Mouse (Mus musculus) embryonic facial prominence, embryonic 12.5 days (tissue): ENCODE data around the gene Tmem97. TPM values are rescaled to one million over a fixed set of nuclear protein-coding genes. Genes with fewer than 3 reads are reported as not detected.
"Not testable (repeated sequence)": the region's sequence is repeated elsewhere in the genome, so short reads cannot be mapped to it uniquely, and the experiment has no call there.

Experiments used
- ATAC-seq: fragments of 200-750 bp; cut with Nextera tagmentation; 2 replicates; pipeline ENCODE4 v1.8.0; 2017; ENCODE audit not compliant: insufficient number of reproducible peaks, insufficient read depth, low FRiP score, low TSS enrichment
- H3K27ac ChIP-seq: fragments of 300-500 bp; sonication (generic); 2 replicates; pipeline ENCODE4 v1.5.1; 2016; ENCODE audit warnings: mild to moderate bottlenecking
- H3K27me3 ChIP-seq: fragments of 300-500 bp; sonication (generic); 2 replicates; pipeline ENCODE4 v1.6.1; 2016; ENCODE audit warnings: mild to moderate bottlenecking, moderate library complexity
- H3K36me3 ChIP-seq: fragments of 300-500 bp; sonication (generic); 2 replicates; pipeline ENCODE4 v1.6.1; 2016; ENCODE audit warnings: mild to moderate bottlenecking
- H3K4me1 ChIP-seq: fragments of 300-500 bp; sonication (generic); 2 replicates; pipeline ENCODE4 v1.6.1; 2016
- H3K4me2 ChIP-seq: fragments of 300-500 bp; sonication (generic); replicated peaks from 2 replicates; pipeline ENCODE4 v1.6.1; 2016; ENCODE audit warnings: mild to moderate bottlenecking, moderate library complexity
- H3K4me3 ChIP-seq: fragments of 300-500 bp; sonication (generic); 2 replicates; pipeline ENCODE4 v1.5.1; 2016; ENCODE audit warnings: mild to moderate bottlenecking
- H3K9ac ChIP-seq: fragments of 300-500 bp; sonication (generic); 2 replicates; pipeline ENCODE4 v1.6.1; 2016; ENCODE audit warnings: mild to moderate bottlenecking, moderate library complexity
- H3K9me3 ChIP-seq: fragments of 300-500 bp; sonication (generic); 2 replicates; pipeline ENCODE4 v1.6.1; 2016; ENCODE audit warnings: mild to moderate bottlenecking, moderate library complexity
- WGBS: fragments of 180-500 bp; shearing (Covaris S2); methylation state at CpG from one replicate; pipeline ENCODE4 v1.1.7; 2016; 5-methylcytosine and 5-hydroxymethylcytosine counted together
- polyA plus RNA-seq: library from polyadenylated mRNA; unstranded; fragments of >200 nt; fragmentation: Nextera tagmentation; extraction: Ambion mirVana; gene quantifications from 2 replicates; pipeline ENCODE4 v1.2.1, GENCODE M21; 2016

Gene Tmem97
- polyA plus RNA-seq, result 55.9 and 56.0 TPM in 2 replicates

- Histone ChIP-seq H3K27ac (peak within 1 kb of the TSS; percentile 81), H3K36me3 (peaks cover 4% of the 10 kb centered on the region), H3K9me3 (0 out of 2 replicates have a peak, but pooled peaks cover 2% of the 10 kb centered on the region), H3K27me3 (no peaks in the 10 kb centered on the region), H3K9ac (peak within 1 kb of the TSS; percentile 73), H3K4me3 (peak within 1 kb of the TSS; percentile 70), H3K4me1 (peaks cover 12% of the 10 kb centered on the region), H3K4me2 (peak within 1 kb of the TSS; percentile 72)
- WGBS, result under 1% methylated on average over 60 of the region's 60 CpGs
- ATAC-seq, result peak; percentile 100
These were observed at the start of gene Tmem97 for GRCm38 (mm10) chr11:78550168-78551058. Gene Tmem97 (minus strand): TSS chr11:78550777.

DNA sequence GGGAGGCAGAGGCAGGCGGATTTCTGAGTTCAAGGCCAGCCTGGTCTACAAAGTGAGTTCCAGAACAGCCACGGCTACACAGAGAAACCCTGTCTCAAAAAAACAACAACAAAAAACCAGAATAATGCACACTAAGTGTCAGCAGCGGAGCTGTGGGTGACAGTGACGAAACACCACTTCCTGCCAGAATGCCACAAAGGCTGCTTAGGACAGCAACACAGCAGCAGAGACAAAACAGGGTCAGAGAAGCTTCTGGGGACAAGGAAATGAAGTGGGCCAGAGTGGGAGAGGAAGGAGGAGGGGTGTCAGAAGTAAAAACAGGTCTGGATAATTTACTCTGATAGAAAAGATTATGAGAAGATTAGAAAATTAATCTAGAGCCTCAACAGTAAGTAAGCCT is 49.5 kb upstream of the Tmem97 start:
- Histone ChIP-seq H3K27ac (no peak overlapping the region), H3K4me1 (peaks cover 8% of the 10 kb centered on the region; the same call in 1 of the 2 replicates), H3K9me3 (no peaks in the 10 kb centered on the region), H3K27me3 (no peaks in the 10 kb centered on the region), H3K9ac (no peak overlapping the region), H3K4me2 (no peak overlapping the region), H3K4me3 (no peak overlapping the region), H3K36me3 (no peaks in the 10 kb centered on the region)
- ATAC-seq, result no peak
- 82% methylated on average over 4 of the region's 4 CpGs for WGBS

- no peak overlapping the region for H3K4me3 ChIP-seq
- ATAC-seq, result no peak
- H3K4me2 ChIP-seq, result no peak overlapping the region
- 49% methylated on average over 3 of the region's 3 CpGs for WGBS
- no peak overlapping the region for H3K9ac ChIP-seq
- peaks cover 8% of the 10 kb centered on the region; the same call in 1 of the 2 replicates for H3K4me1 ChIP-seq
- H3K27me3 ChIP-seq, result no peaks in the 10 kb centered on the region
- no peaks in the 10 kb centered on the region for H3K9me3 ChIP-seq
- H3K36me3 ChIP-seq, result peaks cover under 1% of the 10 kb centered on the region; the same call in 1 of the 2 replicates
- no peak overlapping the region for H3K27ac ChIP-seq
These were observed 48.3 kb upstream of the Tmem97 start for GRCm38 (mm10) chr11:78598763-78599415.

DNA sequence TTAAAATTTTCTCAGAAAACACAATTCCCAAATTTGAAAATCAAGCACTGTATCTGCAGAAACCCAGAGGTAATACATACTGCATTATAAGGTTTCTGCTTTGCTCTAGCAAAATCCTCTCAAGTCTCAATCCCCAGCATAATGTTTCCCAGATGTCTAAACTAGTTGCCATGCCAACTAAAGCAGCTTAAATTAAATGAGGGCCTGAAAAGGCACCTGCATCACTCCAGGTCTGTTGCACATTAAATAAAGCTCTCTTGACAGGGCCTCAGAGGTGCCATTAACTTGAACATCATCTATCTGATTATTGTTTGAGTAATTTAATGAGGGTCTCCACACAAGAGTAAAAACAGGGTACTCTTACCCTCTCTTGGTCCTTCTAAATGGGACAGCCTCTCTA is 46.2 kb upstream of the Tmem97 start:
- Histone ChIP-seq H3K9ac (no peak overlapping the region), H3K27me3 (no peaks in the 10 kb centered on the region), H3K36me3 (peaks cover 4% of the 10 kb centered on the region; the same call in 1 of the 2 replicates), H3K27ac (no peak overlapping the region), H3K4me2 (no peak overlapping the region), H3K4me3 (no peak overlapping the region), H3K4me1 (peaks cover 8% of the 10 kb centered on the region; the same call in 1 of the 2 replicates), H3K9me3 (no peaks in the 10 kb centered on the region)
- ATAC-seq, result no peak

- Histone ChIP-seq H3K27ac (no peak overlapping the region), H3K27me3 (no peaks in the 10 kb centered on the region), H3K4me1 (peaks cover 8% of the 10 kb centered on the region; the same call in 1 of the 2 replicates), H3K9me3 (no peaks in the 10 kb centered on the region), H3K4me3 (no peak overlapping the region), H3K36me3 (peaks cover 4% of the 10 kb centered on the region; the same call in 1 of the 2 replicates), H3K9ac (no peak overlapping the region), H3K4me2 (no peak overlapping the region)
- ATAC-seq, result no peak
- whole genome bisulfite sequencing, result 90% methylated on average over 2 of the region's 2 CpGs
These were observed 45.2 kb upstream of the Tmem97 start for GRCm38 (mm10) chr11:78595773-78596172.

DNA sequence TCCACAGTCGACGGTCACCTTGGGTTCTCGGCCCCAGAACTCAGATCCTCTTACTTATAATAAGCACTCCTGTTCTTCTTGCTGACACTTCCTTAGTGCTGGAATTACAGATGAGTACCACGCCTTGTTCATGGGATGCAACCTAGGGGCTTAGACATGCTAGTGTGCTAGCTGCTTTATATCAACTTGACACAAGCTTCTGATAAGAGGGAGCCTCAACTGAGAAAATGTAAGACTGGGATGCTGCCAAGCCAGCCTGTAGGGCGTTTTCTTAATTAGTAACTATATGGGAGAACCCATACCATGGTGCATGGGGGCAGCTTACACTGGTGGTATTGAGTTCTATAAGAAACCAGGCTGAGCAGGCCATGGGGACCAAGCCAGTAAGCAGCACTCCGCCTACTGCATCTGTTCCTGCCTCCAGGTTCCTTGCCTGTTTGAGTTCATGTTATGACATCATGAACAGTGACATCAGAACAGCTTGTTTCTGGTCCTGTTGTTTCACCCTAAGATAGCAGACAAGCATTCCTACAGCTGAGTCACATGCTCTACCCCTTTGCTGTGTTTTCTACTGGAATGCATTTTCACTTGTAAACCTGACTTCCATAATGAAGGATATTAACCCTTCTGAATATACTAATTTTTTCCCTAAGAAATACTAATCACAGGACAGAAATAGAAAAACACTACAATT is 43.8 kb upstream of the Tmem97 start:
- Histone ChIP-seq H3K4me3 (no peak overlapping the region), H3K9ac (no peak overlapping the region), H3K27me3 (no peaks in the 10 kb centered on the region), H3K27ac (no peak overlapping the region), H3K9me3 (no peaks in the 10 kb centered on the region), H3K36me3 (peaks cover 4% of the 10 kb centered on the region; the same call in 1 of the 2 replicates), H3K4me1 (peaks cover 8% of the 10 kb centered on the region; the same call in 1 of the 2 replicates), H3K4me2 (no peak overlapping the region)
- no peak for ATAC-seq
- WGBS, result 88% methylated on average over 6 of the region's 6 CpGs

DNA sequence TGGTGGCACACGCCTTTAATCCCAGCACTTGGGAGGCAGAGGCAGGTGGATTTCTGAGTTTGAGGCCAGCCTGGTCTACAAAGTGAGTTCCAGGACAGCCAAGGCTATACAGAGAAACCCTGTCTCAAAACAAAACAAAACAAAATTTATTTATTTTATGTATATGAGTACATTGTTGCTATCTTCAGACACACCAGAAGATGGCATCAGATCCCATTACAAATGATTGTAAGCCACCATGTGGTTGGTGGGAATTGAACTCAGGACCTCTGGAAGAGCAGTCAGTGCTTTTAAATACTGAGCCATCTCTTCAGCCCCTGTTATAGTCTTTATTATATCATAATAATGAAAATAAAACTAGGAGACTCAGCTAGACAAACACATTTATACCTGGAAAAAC is 37.1 kb upstream of the Tmem97 start:
- not testable (repeated sequence) for H3K4me2 ChIP-seq, H3K27me3 ChIP-seq, H3K9me3 ChIP-seq, H3K9ac ChIP-seq, H3K27ac ChIP-seq, ATAC-seq, H3K4me1 ChIP-seq, H3K4me3 ChIP-seq
- 94% methylated on average over 1 of the region's 1 CpGs for WGBS
- H3K36me3 ChIP-seq, result peaks cover 21% of the 10 kb centered on the region

GRCm38 (mm10) chr11:78586099-78586498 is 35.5 kb upstream of the Tmem97 start:
- Histone ChIP-seq H3K36me3 (peaks cover 26% of the 10 kb centered on the region), H3K9ac (no peak overlapping the region), H3K27ac (no peak overlapping the region), H3K9me3 (no peaks in the 10 kb centered on the region), H3K4me3 (no peak overlapping the region), H3K4me2 (no peak overlapping the region), H3K27me3 (no peaks in the 10 kb centered on the region), H3K4me1 (no peaks in the 10 kb centered on the region)
- ATAC-seq, result no peak

DNA sequence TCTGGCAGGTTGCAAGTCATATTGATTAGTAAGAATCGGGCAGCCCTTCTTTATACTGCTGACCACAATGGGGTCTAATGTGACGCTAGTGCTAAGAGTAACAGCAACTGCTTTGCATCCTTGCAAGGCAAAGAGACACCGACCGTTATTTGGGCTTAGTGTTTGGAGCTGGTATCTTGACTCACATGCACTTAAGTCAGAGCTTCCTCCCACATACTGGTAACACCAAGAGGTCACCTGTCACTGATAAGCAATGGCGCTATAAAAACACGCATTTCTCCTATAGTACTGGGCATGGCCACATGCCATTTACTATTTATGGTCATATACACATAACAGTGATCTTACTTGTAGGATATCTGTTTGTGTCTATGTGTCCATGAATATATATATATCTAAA is 32.3 kb upstream of the Tmem97 start:
- Histone ChIP-seq H3K27ac (no peak overlapping the region), H3K9ac (no peak overlapping the region), H3K27me3 (no peaks in the 10 kb centered on the region), H3K4me3 (no peak overlapping the region), H3K4me1 (no peaks in the 10 kb centered on the region), H3K9me3 (no peaks in the 10 kb centered on the region), H3K36me3 (peaks cover 46% of the 10 kb centered on the region), H3K4me2 (no peak overlapping the region)
- no peak for ATAC-seq
- WGBS, result 94% methylated on average over 6 of the region's 6 CpGs

GRCm38 (mm10) chr11:78574975-78575374 is 24.4 kb upstream of the Tmem97 start:
- peaks cover 57% of the 10 kb centered on the region for H3K36me3 ChIP-seq
- H3K4me2 ChIP-seq, result no peak overlapping the region
- no peaks in the 10 kb centered on the region for H3K9me3 ChIP-seq
- no peaks in the 10 kb centered on the region for H3K4me1 ChIP-seq
- no peak overlapping the region for H3K9ac ChIP-seq
- no peak overlapping the region for H3K27ac ChIP-seq
- 71% methylated on average over 2 of the region's 2 CpGs for WGBS
- H3K27me3 ChIP-seq, result no peaks in the 10 kb centered on the region
- ATAC-seq, result no peak
- H3K4me3 ChIP-seq, result no peak overlapping the region

- Histone ChIP-seq H3K4me3 (no peak overlapping the region), H3K4me1 (no peaks in the 10 kb centered on the region), H3K27ac (no peak overlapping the region), H3K4me2 (no peak overlapping the region), H3K9me3 (no peaks in the 10 kb centered on the region), H3K36me3 (peaks cover 57% of the 10 kb centered on the region), H3K9ac (no peak overlapping the region), H3K27me3 (no peaks in the 10 kb centered on the region)
- no peak for ATAC-seq
- 90% methylated on average over 3 of the region's 3 CpGs for WGBS
These were observed 24.0 kb upstream of the Tmem97 start for GRCm38 (mm10) chr11:78574536-78574935.
